Mouse (Mus musculus) left cerebral cortex, postnatal 4 days (tissue): ENCODE results near the gene Olfr194. TPM values are rescaled to one million over a fixed set of nuclear protein-coding genes. Genes with fewer than 3 reads are reported as not detected.
"Not testable (repeated sequence)": the region's sequence is repeated elsewhere in the genome, so short reads cannot be mapped to it uniquely, and the experiment has no call there.

Source experiments
- DNase-seq: peaks from one replicate; pipeline ENCODE4 v3.0.0-alpha.2; 2022
- intact Hi-C: fragments of 180-260 bp; cut with DNase I; formaldehyde crosslinking; loops from one replicate; pipeline ENCODE4 v1.15.1; 2025
- total RNA-seq, 2 experiments: library from RNA; stranded (reverse); gene quantifications; 2 replicates each; pipeline ENCODE4 v1.2.3; 2021

Olfr194 gene
- total RNA-seq, result not detected

GRCm38 (mm10) chr16:59120969-59121368, at the start of gene Olfr194:
TSS of gene Olfr194 (minus strand) at chr16:59121069.
- DNase-seq, result no peak
- intact Hi-C loops, result no loop called here

GRCm38 (mm10) chr16:59170354-59170753, 49.5 kb upstream of the Olfr194 start, which contains the start of gene Olfr196:
TSS of gene Olfr196 (minus strand) at chr16:59170454.
- intact Hi-C loops, result no loop called here
- DNase-seq, result no peak

- intact Hi-C loops, result no loop called here
These were observed 31.1 kb upstream of the Olfr194 start for GRCm38 (mm10) chr16:59151996-59152395.

GRCm38 (mm10) chr16:59146746-59147145, 25.9 kb upstream of the Olfr194 start, which contains the start of gene Olfr195:
TSS of gene Olfr195 (plus strand) at chr16:59147046.
- intact Hi-C loops, result no loop called here

More at GRCm38 (mm10) chr16:59151996-59152395, 31.1 kb upstream of the Olfr194 start:
- DNase-seq, result no peak

GRCm38 (mm10) chr16:59141105-59141504, 20.2 kb upstream of the Olfr194 start:
- no peak for DNase-seq
- intact Hi-C loops, result no loop called here

More at GRCm38 (mm10) chr16:59146746-59147145, 25.9 kb upstream of the Olfr194 start, which contains the start of gene Olfr195:
- no peak for DNase-seq

- intact Hi-C loops, result no loop called here
- no peak for DNase-seq
These were observed 9.9 kb upstream of the Olfr194 start for GRCm38 (mm10) chr16:59130740-59131139.

GRCm38 (mm10) chr16:59111781-59112180, 9.1 kb downstream of the Olfr194 start, which contains the start of gene Olfr193:
TSS of gene Olfr193 (minus strand) at chr16:59111881.
- no peak for DNase-seq

GRCm38 (mm10) chr16:59108522-59108921, 12.3 kb downstream of the Olfr194 start:
- intact Hi-C loops, DNase-seq: not testable (repeated sequence)

More at GRCm38 (mm10) chr16:59111781-59112180, 9.1 kb downstream of the Olfr194 start, which contains the start of gene Olfr193:
- intact Hi-C loops, result no loop called here

- DNase-seq, result no peak
- intact Hi-C loops, result no loop called here
These were observed 15.6 kb downstream of the Olfr194 start for GRCm38 (mm10) chr16:59105312-59105711.

GRCm38 (mm10) chr16:59089722-59090121, 31.1 kb downstream of the Olfr194 start, which contains the start of gene Olfr191:
TSS of gene Olfr191 (minus strand) at chr16:59089822.
- intact Hi-C loops, DNase-seq: not testable (repeated sequence)

- not testable (repeated sequence) for DNase-seq
These were observed 39.8 kb downstream of the Olfr194 start for GRCm38 (mm10) chr16:59081113-59081512.

GRCm38 (mm10) chr16:59077905-59078304, 43.0 kb downstream of the Olfr194 start, which contains the start of gene Olfr190:
TSS of gene Olfr190 (minus strand) at chr16:59078005.
- intact Hi-C loops, result no loop called here
- DNase-seq, result no peak

More at GRCm38 (mm10) chr16:59081113-59081512, 39.8 kb downstream of the Olfr194 start:
- intact Hi-C loops, result not testable (repeated sequence)

GRCm38 (mm10) chr16:59073520-59073919, 47.3 kb downstream of the Olfr194 start:
- DNase-seq, result no peak
- intact Hi-C loops, result no loop called here

- DNase-seq, result no peak
- intact Hi-C loops, result no loop called here
These were observed 49.1 kb downstream of the Olfr194 start for GRCm38 (mm10) chr16:59071755-59072154.

Other genes with a start within 250 kb of the Olfr194 start
- not detected for gene Olfr177, start 246.3 kb downstream of the Olfr194 start, total RNA-seq
- not detected for gene Olfr178, start 229.0 kb downstream of the Olfr194 start, total RNA-seq
- not detected for gene Olfr181, start 192.3 kb downstream of the Olfr194 start, total RNA-seq
- gene Olfr180, start 191.7 kb downstream of the Olfr194 start, total RNA-seq, result not detected
- not detected for gene Olfr183, start 125.7 kb downstream of the Olfr194 start, total RNA-seq
- gene Olfr186, start 90.8 kb downstream of the Olfr194 start, total RNA-seq, result not detected
- gene Olfr187, start 81.3 kb downstream of the Olfr194 start, total RNA-seq, result not detected
- gene Olfr190, start 43.1 kb downstream of the Olfr194 start, total RNA-seq, result not detected
- gene Olfr191, start 31.2 kb downstream of the Olfr194 start, total RNA-seq, result not detected
- not detected for gene Olfr193, start 9.2 kb downstream of the Olfr194 start, total RNA-seq
- not detected for gene Olfr195, start 26.0 kb upstream of the Olfr194 start, total RNA-seq
- not detected for gene Olfr196, start 49.4 kb upstream of the Olfr194 start, total RNA-seq
- not detected for gene Olfr198, start 82.5 kb upstream of the Olfr194 start, total RNA-seq
- not detected for gene Olfr199, start 98.7 kb upstream of the Olfr194 start, total RNA-seq
- not detected for gene Olfr201, start 151.6 kb upstream of the Olfr194 start, total RNA-seq
- gene Olfr202, start 165.7 kb upstream of the Olfr194 start, total RNA-seq, result not detected
- not detected for gene Olfr203, start 177.8 kb upstream of the Olfr194 start, total RNA-seq
- under 1 TPM; 0.06 to 0.12 TPM for gene Olfr204, start 197.2 kb upstream of the Olfr194 start, total RNA-seq
- gene Olfr205, start 210.1 kb upstream of the Olfr194 start, total RNA-seq, result not detected
- gene Olfr206, start 228.2 kb upstream of the Olfr194 start, total RNA-seq, result not detected
- gene Olfr209, start 242.9 kb upstream of the Olfr194 start, total RNA-seq, result not detected